Mouse (Mus musculus): Measurements from ENCODE around the gene Rcsd1. TPM values are rescaled to one million over a fixed set of nuclear protein-coding genes. Genes with fewer than 3 reads are reported as not detected.
A peak's percentile ranks its signal among the peaks of the same experiment; 100 is the strongest.

Gene Rcsd1
- polyA plus RNA-seq, 1 experiment from 2014 or later: 53.7 TPM

DNA sequence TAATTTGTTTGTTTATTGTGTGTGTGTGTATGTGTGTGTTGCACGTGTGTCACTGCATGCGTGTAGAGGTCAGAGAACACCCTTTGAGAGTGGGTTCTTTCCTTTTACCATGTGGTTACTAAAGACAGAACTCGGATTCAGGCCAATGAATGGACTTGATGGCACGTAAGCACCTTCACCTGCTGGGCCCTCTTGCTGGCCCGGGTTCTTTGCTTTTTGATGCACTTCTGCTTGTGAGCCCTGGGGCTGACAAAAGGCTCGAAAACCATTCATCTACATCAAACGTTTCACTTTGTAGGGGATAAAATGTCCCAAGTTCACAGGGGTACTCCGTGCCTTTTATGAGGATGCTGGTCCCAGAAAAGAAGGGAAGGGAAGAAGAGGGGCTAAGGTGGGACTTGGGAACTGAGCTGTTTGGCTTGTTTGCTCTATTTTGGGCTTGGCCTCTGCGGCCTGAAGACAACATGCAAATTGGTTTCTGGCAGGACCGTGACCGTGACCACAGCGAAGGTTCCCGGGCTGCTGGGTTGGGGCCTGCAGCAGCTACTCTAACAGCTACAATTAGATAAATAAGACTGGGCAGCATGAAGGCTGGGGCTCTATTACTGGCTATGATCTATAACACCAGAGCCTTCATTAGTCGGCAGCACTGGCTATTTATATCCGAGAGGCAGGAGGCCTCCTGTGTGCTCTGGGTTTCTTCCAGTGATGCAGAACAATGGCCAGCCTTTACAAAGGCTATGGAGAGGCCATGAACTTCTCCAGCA lies 46.9 kb downstream of the Rcsd1 start:
- 46% methylated on average over 15 of the region's 15 CpGs for WGBS
- H3K27me3 ChIP-seq (ENCODE audit: insufficient read depth, low read length): no peaks in the 10 kb centered on the region
- H3K9ac ChIP-seq (ENCODE audit: low read depth, low read length): no peak overlapping the region
- TF ChIP-seq CTCF (IDR thresholded peaks at IDR 0.05; ENCODE audit: low read depth): no peak
- DNase-seq (ENCODE audit: low spot score) (no peak), ATAC-seq (replicated peaks; ENCODE audit: low FRiP score, low read depth) (no peak)
- no peak overlapping the region for H3K4me3 ChIP-seq (replicated peaks; ENCODE audit: low read depth, low read length)
- peaks cover 16% of the 10 kb centered on the region for H3K4me1 ChIP-seq (replicated peaks; ENCODE audit: insufficient read depth, low read length)
- H3K9me3 ChIP-seq (replicated peaks; ENCODE audit: low read length): no peaks in the 10 kb centered on the region
- peak overlapping the region; percentile 55 for H3K27ac ChIP-seq
- H3K36me3 ChIP-seq (ENCODE audit: insufficient read depth, low read length): 0 out of 2 replicates have a peak, but pooled peaks cover 4% of the 10 kb centered on the region
- no peak overlapping the region for H3K4me2 ChIP-seq (ENCODE audit: low read length)

DNA sequence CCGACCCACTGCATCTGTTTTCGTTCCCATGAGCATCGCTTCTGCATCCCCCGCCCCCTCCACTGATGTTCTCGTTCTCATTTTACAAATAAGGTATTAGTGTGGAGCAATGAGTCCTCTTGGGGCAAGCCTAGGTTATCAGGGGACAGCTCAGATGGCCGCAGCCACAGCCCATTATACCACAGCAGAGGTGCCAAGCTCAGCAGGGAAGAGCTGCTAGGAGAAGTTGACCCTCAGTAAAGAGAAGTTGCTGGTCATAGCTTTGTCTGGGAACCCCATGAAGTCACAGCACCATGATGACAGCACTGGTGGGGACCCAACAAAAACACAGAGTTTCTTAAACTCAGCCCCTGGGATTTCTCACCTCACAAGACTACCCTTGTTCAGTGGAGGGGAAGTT lies 47.8 kb downstream of the Rcsd1 start:
- WGBS: 83% methylated on average over 6 of the region's 6 CpGs

DNA sequence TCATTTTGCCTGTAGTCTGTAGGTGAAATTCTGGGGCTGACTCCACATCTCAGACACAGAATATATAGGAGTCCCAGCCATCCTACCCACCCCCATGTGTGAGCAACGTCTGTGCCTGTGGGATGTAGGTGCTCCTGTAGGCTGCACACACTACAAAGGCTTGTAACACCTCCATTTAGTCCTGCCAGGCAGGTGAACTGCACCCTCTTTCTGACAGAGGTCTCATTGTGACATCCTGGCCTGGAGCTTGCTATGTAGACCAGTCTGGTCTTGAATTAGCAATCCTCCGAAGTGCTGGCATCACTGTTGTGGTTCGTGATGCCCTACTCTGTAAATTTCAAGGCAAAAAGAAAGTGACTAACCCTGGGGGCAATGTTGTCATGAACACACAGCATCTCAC lies 48.4 kb downstream of the Rcsd1 start:
- Histone ChIP-seq H3K4me1 (replicated peaks; ENCODE audit: insufficient read depth, low read length) (peaks cover 16% of the 10 kb centered on the region), H3K27ac (no peak overlapping the region), H3K9ac (ENCODE audit: low read depth, low read length) (no peak overlapping the region), H3K4me2 (ENCODE audit: low read length) (no peak overlapping the region), H3K27me3 (ENCODE audit: insufficient read depth, low read length) (no peaks in the 10 kb centered on the region), H3K36me3 (ENCODE audit: insufficient read depth, low read length) (peaks cover 8% of the 10 kb centered on the region; the same call in 1 of the 2 replicates), H3K4me3 (replicated peaks; ENCODE audit: low read depth, low read length) (no peak overlapping the region), H3K9me3 (replicated peaks; ENCODE audit: low read length) (no peaks in the 10 kb centered on the region)
- DNase-seq (ENCODE audit: low spot score): no peak
- 66% methylated on average over 3 of the region's 3 CpGs for WGBS
- no peak for ATAC-seq (replicated peaks; ENCODE audit: low FRiP score, low read depth)
- no peak for TF ChIP-seq CTCF (IDR thresholded peaks at IDR 0.05; ENCODE audit: low read depth)

More for the DNA sequence above, 47.8 kb downstream of the Rcsd1 start:
- H3K36me3 ChIP-seq (ENCODE audit: insufficient read depth, low read length): 0 out of 2 replicates have a peak, but pooled peaks cover 4% of the 10 kb centered on the region
- H3K9ac ChIP-seq (ENCODE audit: low read depth, low read length): no peak overlapping the region
- no peak for DNase-seq (ENCODE audit: low spot score)
- no peaks in the 10 kb centered on the region for H3K27me3 ChIP-seq (ENCODE audit: insufficient read depth, low read length)
- peaks cover 16% of the 10 kb centered on the region for H3K4me1 ChIP-seq (replicated peaks; ENCODE audit: insufficient read depth, low read length)
- TF ChIP-seq CTCF (IDR thresholded peaks at IDR 0.05; ENCODE audit: low read depth): no peak
- no peak overlapping the region for H3K27ac ChIP-seq
- H3K4me2 ChIP-seq (ENCODE audit: low read length): no peak overlapping the region
- no peaks in the 10 kb centered on the region for H3K9me3 ChIP-seq (replicated peaks; ENCODE audit: low read length)
- no peak for ATAC-seq (replicated peaks; ENCODE audit: low FRiP score, low read depth)
- H3K4me3 ChIP-seq (replicated peaks; ENCODE audit: low read depth, low read length): no peak overlapping the region

DNA sequence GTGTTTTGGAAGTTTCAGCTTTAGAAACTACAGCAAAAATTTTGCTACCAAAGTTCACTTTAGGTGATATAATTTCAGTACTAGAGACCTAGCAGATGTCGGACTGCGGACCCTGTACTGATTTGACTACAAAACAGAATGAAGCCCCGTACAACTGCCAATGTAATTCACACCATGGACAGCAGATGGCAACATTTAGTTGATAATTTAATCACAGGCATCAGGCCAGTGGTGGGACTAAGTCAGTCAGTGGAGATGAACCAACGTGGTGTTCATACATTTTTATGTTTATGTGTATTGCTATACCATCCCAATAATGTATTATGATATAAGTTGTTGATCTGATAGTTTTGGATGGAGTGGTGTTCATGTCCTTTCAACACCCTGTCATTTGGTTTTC lies 48.8 kb downstream of the Rcsd1 start:
- no peaks in the 10 kb centered on the region for H3K9me3 ChIP-seq (replicated peaks; ENCODE audit: low read length)
- H3K4me3 ChIP-seq (replicated peaks; ENCODE audit: low read depth, low read length): no peak overlapping the region
- no peak overlapping the region for H3K9ac ChIP-seq (ENCODE audit: low read depth, low read length)
- H3K4me1 ChIP-seq (replicated peaks; ENCODE audit: insufficient read depth, low read length): peaks cover 16% of the 10 kb centered on the region
- no peak overlapping the region for H3K27ac ChIP-seq
- ATAC-seq (replicated peaks; ENCODE audit: low FRiP score, low read depth) (no peak), DNase-seq (ENCODE audit: low spot score) (peak; percentile 80)
- no peak overlapping the region for H3K4me2 ChIP-seq (ENCODE audit: low read length)
- no peaks in the 10 kb centered on the region for H3K27me3 ChIP-seq (ENCODE audit: insufficient read depth, low read length)
- peak; percentile 83 for TF ChIP-seq CTCF (IDR thresholded peaks at IDR 0.05; ENCODE audit: low read depth)
- WGBS: 23% methylated on average over 4 of the region's 4 CpGs
- peaks cover 9% of the 10 kb centered on the region; the same call in 1 of the 2 replicates for H3K36me3 ChIP-seq (ENCODE audit: insufficient read depth, low read length)

DNA sequence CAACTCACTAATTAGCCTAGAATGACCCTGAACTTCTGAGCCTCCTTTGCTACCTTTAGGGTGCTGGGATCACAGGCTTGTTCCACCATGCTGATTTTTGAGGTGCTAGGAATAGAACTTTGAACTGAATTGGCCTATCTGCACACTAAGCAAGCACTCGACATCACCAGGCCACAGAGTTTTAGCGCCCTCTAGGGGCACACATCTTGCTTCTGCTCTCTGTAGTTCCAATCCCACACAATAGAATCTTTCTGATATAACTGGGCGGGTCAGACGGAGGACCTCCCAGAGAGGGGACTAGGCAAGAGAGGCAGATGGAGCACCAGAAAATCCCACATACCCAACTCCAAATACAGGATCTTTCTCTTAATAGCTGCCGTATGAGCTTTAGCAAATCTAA lies 51.0 kb downstream of the Rcsd1 start:
- WGBS: 44% methylated on average over 5 of the region's 5 CpGs
- peak; percentile 27; the same call in 1 of the 2 replicates for ATAC-seq (replicated peaks; ENCODE audit: low FRiP score, low read depth)
- no peak overlapping the region for H3K4me2 ChIP-seq (ENCODE audit: low read length)
- H3K9me3 ChIP-seq (replicated peaks; ENCODE audit: low read length): no peaks in the 10 kb centered on the region
- TF ChIP-seq CTCF (IDR thresholded peaks at IDR 0.05; ENCODE audit: low read depth): peak; percentile 92
- H3K9ac ChIP-seq (ENCODE audit: low read depth, low read length): no peak overlapping the region
- peaks cover 22% of the 10 kb centered on the region; the same call in 1 of the 2 replicates for H3K36me3 ChIP-seq (ENCODE audit: insufficient read depth, low read length)
- DNase-seq (ENCODE audit: low spot score): peak; percentile 89
- H3K4me3 ChIP-seq (replicated peaks; ENCODE audit: low read depth, low read length): no peak overlapping the region
- no peak overlapping the region for H3K27ac ChIP-seq
- peaks cover 14% of the 10 kb centered on the region for H3K4me1 ChIP-seq (replicated peaks; ENCODE audit: insufficient read depth, low read length)
- no peaks in the 10 kb centered on the region for H3K27me3 ChIP-seq (ENCODE audit: insufficient read depth, low read length)

DNA sequence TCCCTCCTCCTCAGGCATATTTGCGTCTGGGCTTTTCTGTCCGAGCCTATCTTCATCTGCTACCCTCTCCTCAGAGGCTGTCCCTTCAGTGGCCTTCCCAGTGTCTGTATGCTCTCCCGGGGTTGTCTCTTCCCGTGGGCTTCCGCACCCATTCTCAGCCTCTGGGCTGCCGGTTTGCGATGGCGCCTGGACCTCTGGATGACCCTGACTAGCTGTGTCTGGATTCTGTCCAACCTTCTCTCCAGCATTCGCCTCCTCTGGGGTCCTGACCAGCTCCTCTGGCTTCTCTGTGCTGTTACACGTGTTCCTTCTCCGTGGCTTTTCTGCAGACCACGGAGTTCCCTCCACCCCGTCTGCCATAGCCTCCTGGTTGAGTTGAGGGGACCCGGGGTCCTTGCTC lies 54.1 kb downstream of the Rcsd1 start:
- Histone ChIP-seq H3K27ac (no peak overlapping the region), H3K4me3 (replicated peaks; ENCODE audit: low read depth, low read length) (no peak overlapping the region), H3K27me3 (ENCODE audit: insufficient read depth, low read length) (no peaks in the 10 kb centered on the region), H3K4me1 (replicated peaks; ENCODE audit: insufficient read depth, low read length) (0 out of 2 replicates have a peak, but pooled peaks cover 3% of the 10 kb centered on the region), H3K9me3 (replicated peaks; ENCODE audit: low read length) (no peaks in the 10 kb centered on the region), H3K4me2 (ENCODE audit: low read length) (no peak overlapping the region), H3K9ac (ENCODE audit: low read depth, low read length) (no peak overlapping the region), H3K36me3 (ENCODE audit: insufficient read depth, low read length) (peaks cover 33% of the 10 kb centered on the region)
- DNase-seq (ENCODE audit: low spot score) (no peak), ATAC-seq (replicated peaks; ENCODE audit: low FRiP score, low read depth) (no peak)
- WGBS: 57% methylated on average over 14 of the region's 14 CpGs
- no peak for TF ChIP-seq CTCF (IDR thresholded peaks at IDR 0.05; ENCODE audit: low read depth)
